Mouse (Mus musculus) lung, postnatal 0 days (tissue): ENCODE measurements around the gene Iqcc.

ENCODE experiments used
- CTCF ChIP-seq: IDR thresholded peaks from 2 replicates; pipeline ENCODE4 v1.5.1; 2016; ENCODE audit warnings: antibody characterized with exemption, mild to moderate bottlenecking
- EP300 ChIP-seq: IDR thresholded peaks from 2 replicates; pipeline ENCODE4 v1.6.1; 2016; ENCODE audit warnings: antibody characterized with exemption, mild to moderate bottlenecking, control low read depth

- TF ChIP-seq EP300, result no peak
- TF ChIP-seq CTCF, result no peak
Observed at GRCm38 (mm10) chr4:129623681-129624091, 4.8 kb upstream of the Iqcc start, which contains the start of gene Ccdc28b.
